Mouse (Mus musculus): ENCODE data around the gene Lsg1. TPM values are rescaled to one million over a fixed set of nuclear protein-coding genes. Genes with fewer than 3 reads are reported as not detected.

Gene Lsg1
- polyA plus RNA-seq, 1 experiment from 2014 or later: 39.1 TPM

GRCm38 (mm10) chr16:30510504-30511451 lies 76.6 kb downstream of the Lsg1 start:
- Histone ChIP-seq H3K9ac (ENCODE audit: low read depth, low read length) (peak overlapping the region; percentile 77), H3K27ac (ENCODE audit: low read length) (peak overlapping the region; percentile 88), H3K9me3 (replicated peaks; ENCODE audit: control insufficient read depth, low read length, poor library complexity, severe bottlenecking) (no peaks in the 10 kb centered on the region), H3K27me3 (ENCODE audit: control insufficient read depth, insufficient read depth, low read depth, low read length) (no peaks in the 10 kb centered on the region), H3K4me2 (ENCODE audit: low read length) (peak overlapping the region; percentile 69), H3K4me3 (ENCODE audit: low read depth, low read length) (peak overlapping the region; percentile 54), H3K36me3 (ENCODE audit: control insufficient read depth, insufficient read depth, low read length) (peaks cover 9% of the 10 kb centered on the region; the same call in 1 of the 2 replicates), H3K4me1 (ENCODE audit: control insufficient read depth, insufficient read depth, low read length) (peaks cover 15% of the 10 kb centered on the region)
- ATAC-seq: peak; percentile 91
- WGBS: 2% methylated on average over 44 of the region's 44 CpGs

Other genes with a start within 250 kb of the Lsg1 start
- gene Atp13a3, start 181.6 kb downstream of the Lsg1 start, polyA plus RNA-seq (2015; fragmentation: Nextera tagmentation; extraction: Ambion mirVana): 7.5 and 8.3 TPM in 2 replicates
- 81.1 and 84.7 TPM in 2 replicates for gene Tmem44, start 36.8 kb downstream of the Lsg1 start, polyA plus RNA-seq (2015; fragmentation: Nextera tagmentation; extraction: Ambion mirVana)
- gene Fam43a, start 12.1 kb upstream of the Lsg1 start, polyA plus RNA-seq (2015; fragmentation: Nextera tagmentation; extraction: Ambion mirVana): 15.6 and 15.8 TPM in 2 replicates

All from midbrain, embryonic 16.5 days (tissue).